Mouse (Mus musculus) adipocyte (in vitro differentiated cells): ENCODE measurements around the gene Ddx55.

Experiments
- DNase-seq: peaks from one replicate; pipeline ENCODE4 v3.0.0-alpha.2; 2016; ENCODE audit warnings: low spot score

Ddx55 gene

DNA sequence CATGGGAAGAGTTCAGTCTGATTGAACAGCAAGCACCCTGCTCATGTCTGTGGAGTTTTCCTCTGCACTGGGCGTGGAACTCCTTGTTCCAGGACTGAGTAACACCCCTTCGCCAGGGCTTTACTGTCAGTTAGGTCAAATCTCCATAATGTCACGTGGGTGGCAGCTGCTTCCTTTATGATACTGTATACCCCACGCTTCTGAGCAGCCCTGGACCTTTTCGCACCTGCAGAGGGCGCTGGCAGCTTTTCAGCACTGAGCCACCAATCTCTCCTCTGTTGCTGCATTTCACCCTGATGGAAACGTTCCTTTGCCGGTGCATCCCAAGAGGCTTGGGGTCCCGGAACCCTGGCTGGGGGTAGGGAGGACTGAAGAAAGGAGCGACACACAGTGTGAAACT lies 58.3 kb downstream of the Ddx55 start:
- no peak for DNase-seq

GRCm38 (mm10) chr5:124614709-124615108 lies 62.0 kb downstream of the Ddx55 start:
- DNase-seq, result no peak

GRCm38 (mm10) chr5:124618711-124619110 lies 66.0 kb downstream of the Ddx55 start:
- no peak for DNase-seq
